Mouse (Mus musculus) cortical plate, adult 2 months (tissue): ENCODE results near the gene Msl3l2. TPM values are rescaled to one million over a fixed set of nuclear protein-coding genes. Genes with fewer than 3 reads are reported as not detected.
A peak's percentile ranks its signal among the peaks of the same experiment; 100 is the strongest.

Experiments
- H3K27ac ChIP-seq: fragments of 200-500 bp; 2 replicates; pipeline ENCODE4 v1.5.1; 2012; ENCODE audit warnings: low read length, control low read depth, inconsistent platforms; ENCODE audit not compliant: insufficient read depth
- H3K4me1 ChIP-seq: fragments of 200-500 bp; 2 replicates; pipeline ENCODE4 v1.6.1; 2011; ENCODE audit warnings: low read length; ENCODE audit not compliant: control insufficient read depth, insufficient read depth
- H3K4me3 ChIP-seq: fragments of 200-500 bp; 2 replicates; pipeline ENCODE4 v1.5.1; 2011; ENCODE audit warnings: mild to moderate bottlenecking, low read length, control low read depth; ENCODE audit not compliant: insufficient read depth
- CTCF ChIP-seq: fragments of 200-500 bp; IDR thresholded peaks from 2 replicates; pipeline ENCODE4 v1.5.1; 2011; ENCODE audit warnings: mild to moderate bottlenecking, control low read depth, low read length; ENCODE audit not compliant: insufficient read depth; ENCODE audit errors: extremely low read depth
- POLR2A ChIP-seq: fragments of 200-500 bp; IDR thresholded peaks from 2 replicates; pipeline ENCODE4 v1.6.1; 2011; ENCODE audit warnings: mild to moderate bottlenecking, low read length, control low read depth; ENCODE audit not compliant: insufficient read depth; ENCODE audit errors: extremely low read depth
- polyA plus RNA-seq: library from polyadenylated mRNA; depleted of rRNA; stranded (reverse); fragments of >200 nt; gene quantifications from 2 replicates; pipeline ENCODE4 v1.2.3, GENCODE M21; 2012; rRNA removed

The Msl3l2 gene
- polyA plus RNA-seq, 1 experiment = 15.7 TPM

GRCm38 (mm10) chr10:56114951-56115635, 8.4 kb downstream of the Msl3l2 start:
- H3K4me3 ChIP-seq = peak overlapping the region; percentile 83
- H3K4me1 ChIP-seq = peaks cover 4% of the 10 kb centered on the region
- no peak for TF ChIP-seq CTCF
- peak; percentile 59 for TF ChIP-seq POLR2A
- peak overlapping the region; percentile 97 for H3K27ac ChIP-seq

- peaks cover 4% of the 10 kb centered on the region for H3K4me1 ChIP-seq
- H3K27ac ChIP-seq = peak overlapping the region; percentile 97
- H3K4me3 ChIP-seq = peak overlapping the region; percentile 83
- no peak for TF ChIP-seq POLR2A
These were observed 9.0 kb downstream of the Msl3l2 start for GRCm38 (mm10) chr10:56115636-56116180.

GRCm38 (mm10) chr10:56126972-56127371, 20.3 kb downstream of the Msl3l2 start:
- no peak overlapping the region for H3K27ac ChIP-seq
- no peak for TF ChIP-seq POLR2A
- no peak for TF ChIP-seq CTCF
- H3K4me1 ChIP-seq = no peaks in the 10 kb centered on the region
- H3K4me3 ChIP-seq = no peak overlapping the region

GRCm38 (mm10) chr10:56129642-56130041, 22.9 kb downstream of the Msl3l2 start:
- no peak overlapping the region for H3K4me3 ChIP-seq
- H3K4me1 ChIP-seq = no peaks in the 10 kb centered on the region
- H3K27ac ChIP-seq = no peak overlapping the region
- no peak for TF ChIP-seq POLR2A
- no peak for TF ChIP-seq CTCF

- TF ChIP-seq CTCF (no peak), POLR2A (no peak)
- Histone ChIP-seq H3K27ac (no peak overlapping the region), H3K4me3 (no peak overlapping the region), H3K4me1 (no peaks in the 10 kb centered on the region)
These were observed 30.5 kb downstream of the Msl3l2 start for GRCm38 (mm10) chr10:56137191-56137590.

GRCm38 (mm10) chr10:56148920-56149319, 42.2 kb downstream of the Msl3l2 start:
- TF ChIP-seq POLR2A (no peak), CTCF (no peak)
- Histone ChIP-seq H3K27ac (no peak overlapping the region), H3K4me1 (no peaks in the 10 kb centered on the region), H3K4me3 (no peak overlapping the region)

GRCm38 (mm10) chr10:56156956-56157355, 50.2 kb downstream of the Msl3l2 start:
- H3K27ac ChIP-seq = no peak overlapping the region
- no peak for TF ChIP-seq POLR2A
- no peak for TF ChIP-seq CTCF

GRCm38 (mm10) chr10:56158207-56158606, 51.5 kb downstream of the Msl3l2 start:
- Histone ChIP-seq H3K4me1 (no peaks in the 10 kb centered on the region), H3K4me3 (no peak overlapping the region), H3K27ac (no peak overlapping the region)
- TF ChIP-seq POLR2A = no peak
- no peak for TF ChIP-seq CTCF

More at GRCm38 (mm10) chr10:56156956-56157355, 50.2 kb downstream of the Msl3l2 start:
- H3K4me1 ChIP-seq = no peaks in the 10 kb centered on the region
- H3K4me3 ChIP-seq = no peak overlapping the region

- Histone ChIP-seq H3K4me1 (no peaks in the 10 kb centered on the region), H3K4me3 (no peak overlapping the region), H3K27ac (no peak overlapping the region)
- no peak for TF ChIP-seq POLR2A
- no peak for TF ChIP-seq CTCF
These were observed 52.0 kb downstream of the Msl3l2 start for GRCm38 (mm10) chr10:56158748-56159147.

GRCm38 (mm10) chr10:56164411-56164810, 57.7 kb downstream of the Msl3l2 start:
- Histone ChIP-seq H3K4me3 (no peak overlapping the region), H3K4me1 (no peaks in the 10 kb centered on the region), H3K27ac (no peak overlapping the region)
- TF ChIP-seq CTCF (no peak), POLR2A (no peak)

- no peak overlapping the region for H3K4me3 ChIP-seq
- no peaks in the 10 kb centered on the region for H3K4me1 ChIP-seq
- no peak overlapping the region for H3K27ac ChIP-seq
- TF ChIP-seq CTCF (no peak), POLR2A (no peak)
These were observed 59.0 kb downstream of the Msl3l2 start for GRCm38 (mm10) chr10:56165758-56166157.

Other genes with a start within 250 kb of the Msl3l2 start
- gene Tbc1d32, start 121.8 kb downstream of the Msl3l2 start, polyA plus RNA-seq = 4.0 and 4.2 TPM in 2 replicates